34 mouse cellular contexts compared by ENCODE assay signal in genomic region chr7:90347779-90348437, GRCm38 (mm10). TPM values are rescaled to one million over a fixed set of nuclear protein-coding genes. Genes with fewer than 3 reads are reported as not detected.
A peak's percentile ranks its signal among the peaks of the same experiment; 100 is the strongest.
DNase-seq lines count a peak whose midpoint lies in the region; ATAC-seq and TF ChIP-seq lines count a peak whose summit lies in the region.
"Had no signal": no experiment of that assay in that cellular context is flagged by ENCODE, and none has a peak within 500 bp of the region (broad histone marks: within the 10 kb centered on the region; RNA-seq: fewer than 3 reads in every experiment).

No protein-coding gene starts in this region.

- ATAC-seq in kidney, embryonic 16.5 days (ENCODE audit: low FRiP score, low TSS enrichment), result no peak
- peak; percentile 44 for ATAC-seq in Patski
- ATAC-seq in stomach, postnatal 0 days (ENCODE audit: low FRiP score, low TSS enrichment), result no peak
- ATAC-seq: forebrain, embryonic 16.5 days; hindbrain, postnatal 0 days; intestine, embryonic 15.5 days; midbrain, embryonic 15.5 days had no signal

- DNase-seq in kidney, postnatal 14 days, result peak; percentile 24
- peak; percentile 25 for DNase-seq in lung, postnatal 36 days
- DNase-seq in lung, postnatal 4 days, result no peak
- DNase-seq in Patski (ENCODE audit: low read depth, low spot score) (no peak), liver (no peak)
- DNase-seq in stomach, postnatal 0 days (ENCODE audit: low spot score), result no peak
- DNase-seq: adrenal gland, postnatal 10 days; cerebellum, adult 11 months; cerebellum, adult 9-10 months; cerebellum, postnatal 36 days; embryo, embryonic 11 days; gastrocnemius, adult 2 months; gastrocnemius, postnatal 36 days; heart, adult 18-20 months; heart, postnatal 36 days; layer of hippocampus, postnatal 36 days; left cerebral cortex, postnatal 4 days; liver, embryonic 13.5 days; retina, postnatal 1 day; right cerebral cortex, postnatal 14 days; thymus, adult 18-20 months; thymus, postnatal 36 days had no signal

- no peak overlapping the region for H3K9ac ChIP-seq in kidney, embryonic 16.5 days (replicated peaks; ENCODE audit: low read length)
- no peak overlapping the region for H3K9ac ChIP-seq in stomach, postnatal 0 days (ENCODE audit: low read length)
- H3K9ac ChIP-seq: embryonic facial prominence, embryonic 12.5 days; hindbrain, embryonic 12.5 days; intestine, embryonic 15.5 days; liver, embryonic 13.5 days; midbrain, embryonic 15.5 days; neural tube, embryonic 15.5 days; stomach, embryonic 15.5 days had no signal

- no peak overlapping the region for H3K4me2 ChIP-seq in kidney, embryonic 16.5 days (replicated peaks; ENCODE audit: low read depth, low read length)
- H3K4me2 ChIP-seq in stomach, postnatal 0 days (replicated peaks; ENCODE audit: low read depth), result no peak overlapping the region
- H3K4me2 ChIP-seq: embryonic facial prominence, embryonic 12.5 days; heart, embryonic 11.5 days; hindbrain, embryonic 12.5 days; intestine, embryonic 15.5 days; liver, embryonic 13.5 days; midbrain, embryonic 15.5 days; neural tube, embryonic 15.5 days; stomach, embryonic 15.5 days had no signal

- 79% methylated on average over 5 of the region's 5 CpGs for WGBS in kidney, embryonic 16.5 days
- 54% methylated on average over 5 of the region's 5 CpGs for WGBS in stomach, postnatal 0 days

- peak; percentile 74 for TF ChIP-seq EP300 in stomach, postnatal 0 days (optimal IDR thresholded peaks at IDR 0.05)

- no peak overlapping the region for H3K27ac ChIP-seq in kidney, embryonic 16.5 days (ENCODE audit: low read length)
- H3K27ac ChIP-seq in stomach, postnatal 0 days (replicated peaks), result no peak overlapping the region
- H3K27ac ChIP-seq: embryonic facial prominence, embryonic 12.5 days; gastrocnemius, adult 2 months; hindbrain, embryonic 12.5 days; hindbrain, postnatal 0 days; intestine, embryonic 15.5 days; liver, embryonic 13.5 days; midbrain, embryonic 10.5 days; midbrain, embryonic 15.5 days; neural tube, embryonic 15.5 days; stomach, embryonic 15.5 days had no signal

- POLR2A ChIA-PET in Patski (lab: Charles Lee), result no interaction called here

- H3K4me1 ChIP-seq in kidney, embryonic 16.5 days (ENCODE audit: insufficient read depth, low read length), result no peaks in the 10 kb centered on the region
- H3K4me1 ChIP-seq in stomach, postnatal 0 days (replicated peaks; ENCODE audit: control insufficient read depth, insufficient read depth), result no peaks in the 10 kb centered on the region
- H3K4me1 ChIP-seq: embryonic facial prominence, embryonic 12.5 days; hindbrain, embryonic 12.5 days; intestine, embryonic 15.5 days; liver, embryonic 13.5 days; midbrain, embryonic 10.5 days; midbrain, embryonic 15.5 days; neural tube, embryonic 15.5 days; stomach, embryonic 15.5 days had no signal

- H3K27me3 ChIP-seq in kidney, embryonic 16.5 days (ENCODE audit: insufficient read depth, low read length), result no peaks in the 10 kb centered on the region
- no peaks in the 10 kb centered on the region for H3K27me3 ChIP-seq in Patski
- no peaks in the 10 kb centered on the region for H3K27me3 ChIP-seq in stomach, postnatal 0 days (ENCODE audit: control insufficient read depth, insufficient read depth, low read length)
- H3K27me3 ChIP-seq: CH12.LX; embryonic facial prominence, embryonic 12.5 days; hindbrain, embryonic 12.5 days; intestine, embryonic 15.5 days; liver, embryonic 13.5 days; midbrain, embryonic 15.5 days; neural tube, embryonic 15.5 days; stomach, embryonic 15.5 days had no signal

- CTCF ChIA-PET in Patski (lab: Charles Lee), result interaction anchor here (1.0 kb wide), 1 partner anchor 45 kb away, joined by 3 read pairs; no protein-coding TSS in a partner anchor

- no peaks in the 10 kb centered on the region for H3K36me3 ChIP-seq in kidney, embryonic 16.5 days (ENCODE audit: insufficient read depth, low read length)
- no peaks in the 10 kb centered on the region for H3K36me3 ChIP-seq in stomach, postnatal 0 days (ENCODE audit: control insufficient read depth, insufficient read depth, low read length)
- H3K36me3 ChIP-seq: embryonic facial prominence, embryonic 12.5 days; hindbrain, embryonic 12.5 days; intestine, embryonic 15.5 days; liver, embryonic 13.5 days; midbrain, embryonic 10.5 days; midbrain, embryonic 15.5 days; neural tube, embryonic 15.5 days; stomach, embryonic 15.5 days had no signal

- no peaks in the 10 kb centered on the region for H3K9me3 ChIP-seq in kidney, embryonic 16.5 days (ENCODE audit: low read length)
- H3K9me3 ChIP-seq in stomach, postnatal 0 days (ENCODE audit: control insufficient read depth, low read length), result no peaks in the 10 kb centered on the region
- H3K9me3 ChIP-seq: embryonic facial prominence, embryonic 12.5 days; hindbrain, embryonic 12.5 days; intestine, embryonic 15.5 days; liver, embryonic 13.5 days; midbrain, embryonic 10.5 days; midbrain, embryonic 15.5 days; neural tube, embryonic 15.5 days; stomach, embryonic 15.5 days had no signal

- H3K4me3 ChIP-seq in kidney, embryonic 16.5 days (ENCODE audit: low read length), result no peak overlapping the region
- H3K4me3 ChIP-seq in stomach, postnatal 0 days (ENCODE audit: low read depth, low read length), result no peak overlapping the region
- H3K4me3 ChIP-seq: embryonic facial prominence, embryonic 12.5 days; gastrocnemius, adult 2 months; hindbrain, embryonic 12.5 days; intestine, embryonic 15.5 days; liver, embryonic 13.5 days; midbrain, embryonic 10.5 days; midbrain, embryonic 15.5 days; neural tube, embryonic 15.5 days; stomach, embryonic 15.5 days had no signal

- TF ChIP-seq CTCF in Patski (IDR thresholded peaks at IDR 0.05), result no peak
- TF ChIP-seq CTCF in stomach, postnatal 0 days (IDR thresholded peaks at IDR 0.05; ENCODE audit: low read depth), result no peak

- in situ Hi-C loops in Patski (cut with MboI; ENCODE audit: low pct_unique_long_range_greater_than_20kb), result no loop called here

RNA-seq across cellular contexts. Expression of gene Sytl2, which starts 45.9 kb away (rescaled TPM):
- 10.1 and 11.1 TPM in 2 replicates for polyA plus RNA-seq in kidney, embryonic 16.5 days (2015; fragmentation: Nextera tagmentation; extraction: Ambion mirVana)
- polyA plus RNA-seq in Patski (2021), result 214 TPM
- 31.0 and 32.3 TPM in 2 replicates for polyA plus RNA-seq in stomach, postnatal 0 days (2015; fragmentation: Nextera tagmentation; extraction: Ambion mirVana)

Comparison
In these comparisons a context has a peak if more than half of its experiments do, and no peak if none do; other contexts are left out.
1. DNase-seq: peak in kidney, postnatal 14 days (single experiment) and lung, postnatal 36 days (single experiment); none in lung, postnatal 4 days (0 of 2), Patski (single experiment), stomach, postnatal 0 days (single experiment) and liver (single experiment).